Mouse (Mus musculus) intestine, embryonic 15.5 days (tissue): Measurements from ENCODE around the gene Zbtb24. TPM values are rescaled to one million over a fixed set of nuclear protein-coding genes. Genes with fewer than 3 reads are reported as not detected.

Experiments
- polyA plus RNA-seq: library from polyadenylated mRNA; unstranded; fragments of >200 nt; fragmentation: Nextera tagmentation; extraction: Ambion mirVana; gene quantifications from 2 replicates; pipeline ENCODE4 v1.2.1, GENCODE M21; 2015

Gene Zbtb24
- polyA plus RNA-seq, 1 experiment from 2014 or later, result 14.3 TPM

Other genes starting within 250 kb of the Zbtb24 start
- gene Fig4, start 147.1 kb upstream of the Zbtb24 start, polyA plus RNA-seq, result 16.9 and 20.2 TPM in 2 replicates
- gene Ak9, start 146.4 kb upstream of the Zbtb24 start, polyA plus RNA-seq, result 0.03 TPM in 1 of 2 replicates, not detected in the other
- gene Mical1, start 25.9 kb downstream of the Zbtb24 start, polyA plus RNA-seq, result 25.0 and 26.6 TPM in 2 replicates
- gene Smpd2, start 40.0 kb downstream of the Zbtb24 start, polyA plus RNA-seq, result 50.2 and 56.2 TPM in 2 replicates
- gene Ppil6, start 40.1 kb downstream of the Zbtb24 start, polyA plus RNA-seq, result 0.57 and 0.63 TPM in 2 replicates
- gene Cd164, start 69.0 kb downstream of the Zbtb24 start, polyA plus RNA-seq, result 166 and 185 TPM in 2 replicates